Mouse (Mus musculus) cerebellum, postnatal 4 days (tissue): Measurements from ENCODE around the gene Rpl4.
"Not testable (repeated sequence)": the region's sequence is repeated elsewhere in the genome, so short reads cannot be mapped to it uniquely, and the experiment has no call there.

Experiments
- DNase-seq, 2 experiments: peaks; one replicate each; pipeline ENCODE4 v3.0.0; 2022; ENCODE audit warnings: low spot score in 2 of 2, mixed read lengths in 1 of 2

The Rpl4 gene

GRCm38 (mm10) chr9:64198068-64198762, 25.0 kb downstream of the Rpl4 start:
- no peak for DNase-seq

GRCm38 (mm10) chr9:64198763-64199418, 25.7 kb downstream of the Rpl4 start:
- not testable (repeated sequence) for DNase-seq

- no peak for DNase-seq
Measured at GRCm38 (mm10) chr9:64199897-64200296, 26.7 kb downstream of the Rpl4 start.

GRCm38 (mm10) chr9:64202331-64202730, 29.2 kb downstream of the Rpl4 start:
- no peak for DNase-seq

- DNase-seq, result no peak
Measured at GRCm38 (mm10) chr9:64202866-64203265, 29.7 kb downstream of the Rpl4 start.

GRCm38 (mm10) chr9:64207509-64208084, 34.4 kb downstream of the Rpl4 start:
- no peak for DNase-seq

- no peak for DNase-seq
Measured at GRCm38 (mm10) chr9:64214452-64214851, 41.3 kb downstream of the Rpl4 start.

- no peak for DNase-seq
Measured at GRCm38 (mm10) chr9:64216090-64216489, 42.9 kb downstream of the Rpl4 start.

- no peak for DNase-seq
Measured at GRCm38 (mm10) chr9:64216641-64217040, 43.5 kb downstream of the Rpl4 start.

GRCm38 (mm10) chr9:64217887-64218286, 44.7 kb downstream of the Rpl4 start:
- DNase-seq, result no peak

- DNase-seq, result no peak
Measured at GRCm38 (mm10) chr9:64219305-64219704, 46.1 kb downstream of the Rpl4 start.

- DNase-seq, result no peak
Measured at GRCm38 (mm10) chr9:64219772-64220420, 46.7 kb downstream of the Rpl4 start.

- no peak for DNase-seq
Measured at GRCm38 (mm10) chr9:64220603-64221002, 47.4 kb downstream of the Rpl4 start.

- no peak for DNase-seq
Measured at GRCm38 (mm10) chr9:64221480-64221879, 48.3 kb downstream of the Rpl4 start.

- no peak for DNase-seq
Measured at GRCm38 (mm10) chr9:64222098-64222497, 48.9 kb downstream of the Rpl4 start.

GRCm38 (mm10) chr9:64225805-64226204, 52.6 kb downstream of the Rpl4 start:
- DNase-seq, result no peak

- no peak for DNase-seq
Measured at GRCm38 (mm10) chr9:64227736-64228135, 54.6 kb downstream of the Rpl4 start.
